ENCODE assay signal across 18 mouse cellular contexts in the genomic region with DNA sequence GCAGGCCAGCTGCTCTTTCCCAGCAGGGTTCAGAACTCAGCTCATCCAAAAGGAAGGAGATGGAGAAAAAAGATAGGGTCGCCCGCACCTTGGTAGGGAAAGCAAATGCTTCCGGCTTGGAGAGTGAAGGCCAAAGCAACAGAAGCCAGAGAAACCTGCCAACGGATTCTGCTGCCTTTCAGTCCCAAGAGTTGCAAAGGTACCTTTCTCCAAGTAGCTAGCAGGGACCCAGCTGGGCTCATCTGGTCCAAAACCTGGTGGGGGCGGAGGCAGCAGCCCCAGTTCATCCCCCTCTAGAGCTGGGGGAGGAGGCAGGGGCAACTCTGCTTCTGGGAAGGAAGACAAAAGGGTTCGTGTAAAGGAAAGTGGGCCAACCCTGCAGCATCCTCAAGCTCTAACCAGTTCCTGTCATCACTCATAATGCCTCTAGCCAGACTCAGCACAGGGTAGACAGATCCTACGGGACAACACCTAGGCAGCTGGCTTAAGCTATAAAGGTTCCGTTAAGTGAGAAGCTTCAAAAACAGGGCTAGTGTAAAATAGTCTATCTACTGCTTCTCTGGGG. TPM values are rescaled to one million over a fixed set of nuclear protein-coding genes. Genes with fewer than 3 reads are reported as not detected.
DNase-seq lines count a peak whose midpoint lies in the region; ATAC-seq and TF ChIP-seq lines count a peak whose summit lies in the region.
"Had no signal": no experiment of that assay in that cellular context is flagged by ENCODE, and none has a peak within 500 bp of the region (broad histone marks: within the 10 kb centered on the region; RNA-seq: fewer than 3 reads in every experiment).

No protein-coding gene starts in this region.

- DNase-seq in heart, postnatal 0 days (ENCODE audit: low spot score): no peak
- DNase-seq in heart, adult 9 months (ENCODE audit: low spot score in 2 of 2): no peak
- DNase-seq in retina, postnatal 1 day: peak; percentile 17
- no peak for DNase-seq in retina, embryonic 14.5 days (ENCODE audit: low spot score)
- DNase-seq in kidney, postnatal 10 days: no peak
- DNase-seq in lung, postnatal 14 days: no peak
- DNase-seq in T-cell, adult 2 months (ENCODE audit: low spot score): no peak
- DNase-seq: adrenal gland, adult 8-10 months; cerebellum, adult 2 months; heart, postnatal 10 days; lung, postnatal 4 days; right cerebral cortex, postnatal 14 days had no signal

- ATAC-seq in heart, postnatal 0 days (ENCODE audit: insufficient read depth, low read depth): no peak

- H3K9me3 ChIP-seq in heart, postnatal 0 days (replicated peaks; ENCODE audit: control insufficient read depth, low read length): no peaks in the 10 kb centered on the region
- H3K9me3 ChIP-seq: forebrain, embryonic 12.5 days; kidney, embryonic 15.5 days; midbrain, embryonic 12.5 days had no signal

- peaks cover 43% of the 10 kb centered on the region for H3K4me1 ChIP-seq in heart, postnatal 0 days (ENCODE audit: control insufficient read depth, insufficient read depth)
- peaks cover 70% of the 10 kb centered on the region for H3K4me1 ChIP-seq in small intestine, adult 2 months (ENCODE audit: control insufficient read depth, insufficient read depth, insufficient read length, low read length)

- no peak overlapping the region for H3K9ac ChIP-seq in heart, postnatal 0 days (replicated peaks; ENCODE audit: low read depth, low read length)
- H3K9ac ChIP-seq: forebrain, embryonic 12.5 days; kidney, embryonic 15.5 days; midbrain, embryonic 12.5 days had no signal

- peaks cover 21% of the 10 kb centered on the region for H3K36me3 ChIP-seq in heart, postnatal 0 days (replicated peaks; ENCODE audit: control insufficient read depth, insufficient read depth, low read length)
- H3K36me3 ChIP-seq in small intestine, adult 2 months (ENCODE audit: control insufficient read depth, insufficient read depth, low read length): 0 out of 2 replicates have a peak, but pooled peaks cover 11% of the 10 kb centered on the region
- H3K36me3 ChIP-seq: forebrain, embryonic 12.5 days; kidney, embryonic 15.5 days; midbrain, embryonic 12.5 days had no signal

- H3K27ac ChIP-seq in heart, postnatal 0 days (ENCODE audit: low read depth): peak overlapping the region; percentile 69; the same call in 1 of the 2 replicates
- H3K27ac ChIP-seq in small intestine, adult 2 months (ENCODE audit: insufficient read depth, low read depth, low read length): peak overlapping the region; percentile 79; the same call in 1 of the 2 replicates
- H3K27ac ChIP-seq: forebrain, embryonic 12.5 days; kidney, embryonic 15.5 days; midbrain, embryonic 12.5 days had no signal

- no peak overlapping the region; the same call in 1 of the 2 replicates for H3K4me3 ChIP-seq in heart, postnatal 0 days (ENCODE audit: low read depth, low read length)
- H3K4me3 ChIP-seq in small intestine, adult 2 months (ENCODE audit: low read depth, low read length): peak overlapping the region; percentile 54
- H3K4me3 ChIP-seq: layer of hippocampus, adult 2 months; left cerebral cortex, adult 2 months; midbrain, embryonic 12.5 days had no signal

- TF ChIP-seq CTCF in heart, postnatal 0 days (IDR thresholded peaks at IDR 0.05; ENCODE audit: low read depth): no peak
- TF ChIP-seq CTCF in small intestine, adult 2 months (IDR thresholded peaks at IDR 0.05; ENCODE audit: extremely low read depth, insufficient read length, insufficient replicate concordance, low read depth, low read length): no peak

- 50% methylated on average over 8 of the region's 8 CpGs for WGBS in heart, postnatal 0 days
- 27% methylated on average over 8 of the region's 8 CpGs for WGBS in small intestine, adult 2 months

- peak overlapping the region; percentile 19; the same call in 1 of the 2 replicates for H3K4me2 ChIP-seq in heart, postnatal 0 days (ENCODE audit: low read depth, low read length)

- TF ChIP-seq EP300 in heart, postnatal 0 days (IDR thresholded peaks at IDR 0.05; ENCODE audit: low read depth): no peak

- TF ChIP-seq POLR2A in small intestine, adult 2 months (IDR thresholded peaks at IDR 0.05; ENCODE audit: low read depth, low read length): no peak

- H3K27me3 ChIP-seq in heart, postnatal 0 days (ENCODE audit: control insufficient read depth, insufficient read depth, low read length): peaks cover 38% of the 10 kb centered on the region
- H3K27me3 ChIP-seq in small intestine, adult 2 months (ENCODE audit: control insufficient read depth, insufficient read depth, low read length): no peaks in the 10 kb centered on the region

RNA-seq across cellular contexts. Expression of gene Gngt2, which starts 3.9 kb away (rescaled TPM):
- 0.66 and 26.8 TPM in 2 replicates for total RNA-seq in heart, postnatal 0 days (2014; rRNA removed; ENCODE audit: low replicate concordance)
- 38.7 and 40.1 TPM in 2 replicates for polyA plus RNA-seq in heart, postnatal 0 days (2015; fragmentation: Nextera tagmentation; extraction: Ambion mirVana)
- polyA plus RNA-seq in small intestine, adult 2 months (2012; rRNA removed): 2.1 and 4.7 TPM in 2 replicates

RNA-seq across cellular contexts. Expression of gene Phospho1, which starts 8.8 kb away (rescaled TPM):
- 45.0 and 46.6 TPM in 2 replicates for total RNA-seq in heart, postnatal 0 days (2014; rRNA removed; ENCODE audit: low replicate concordance)
- polyA plus RNA-seq in heart, postnatal 0 days (2015; fragmentation: Nextera tagmentation; extraction: Ambion mirVana): 6.7 and 7.9 TPM in 2 replicates
- 236 and 278 TPM in 2 replicates for polyA plus RNA-seq in small intestine, adult 2 months (2012; rRNA removed)
- polyA plus RNA-seq: forebrain, embryonic 12.5 days; kidney, embryonic 15.5 days; midbrain, embryonic 12.5 days had no signal

RNA-seq across cellular contexts. Expression of gene Abi3, which starts 9.2 kb away (rescaled TPM):
- 11.4 and 13.4 TPM in 2 replicates for total RNA-seq in heart, postnatal 0 days (2014; rRNA removed; ENCODE audit: low replicate concordance)
- 13.3 and 14.3 TPM in 2 replicates for polyA plus RNA-seq in heart, postnatal 0 days (2015; fragmentation: Nextera tagmentation; extraction: Ambion mirVana)
- 34.0 and 73.5 TPM in 2 replicates for polyA plus RNA-seq in small intestine, adult 2 months (2012; rRNA removed)

Comparison
In these comparisons a context has a peak if more than half of its experiments do, and no peak if none do; other contexts are left out.
1. RNA of gene Phospho1, which starts 8.8 kb away (polyA plus RNA-seq): 236 to 278 TPM in small intestine, adult 2 months; 6.7 to 7.9 TPM in heart, postnatal 0 days; every median in the first group is over 10 times any median in the second.